Mouse (Mus musculus): Measurements from ENCODE around the gene Map9. TPM values are rescaled to one million over a fixed set of nuclear protein-coding genes. Genes with fewer than 3 reads are reported as not detected.
A peak's percentile ranks its signal among the peaks of the same experiment; 100 is the strongest.
"Not testable (repeated sequence)": the region's sequence is repeated elsewhere in the genome, so short reads cannot be mapped to it uniquely, and the experiment has no call there.

The Map9 gene
- 25.1 and 28.3 TPM in 2 replicates for polyA plus RNA-seq (2016; fragmentation: Nextera tagmentation; extraction: Ambion mirVana)

- 0 out of 2 replicates have a peak, but pooled peaks cover 5% of the 10 kb centered on the region for H3K36me3 ChIP-seq (replicated peaks)
- WGBS: under 1% methylated on average over 47 of the region's 54 CpGs
- H3K4me3 ChIP-seq (replicated peaks): peak within 1 kb of the TSS; percentile 84
- peak within 1 kb of the TSS; percentile 80 for H3K27ac ChIP-seq
- peak; percentile 100 for ATAC-seq (ENCODE audit: low FRiP score)
- H3K4me1 ChIP-seq: no peaks in the 10 kb centered on the region
- peak within 1 kb of the TSS; percentile 63 for H3K4me2 ChIP-seq
- H3K9me3 ChIP-seq: no peaks in the 10 kb centered on the region
- peak within 1 kb of the TSS; percentile 61 for H3K9ac ChIP-seq
- H3K27me3 ChIP-seq: no peaks in the 10 kb centered on the region
These were observed at the start of gene Map9 for GRCm38 (mm10) chr3:82357797-82358524. Map9 (plus strand) TSS chr3:82358044.

- no peak overlapping the region for H3K9ac ChIP-seq
- WGBS: 89% methylated on average over 4 of the region's 4 CpGs
- no peaks in the 10 kb centered on the region for H3K27me3 ChIP-seq
- no peak overlapping the region for H3K4me2 ChIP-seq
- H3K4me1 ChIP-seq: no peaks in the 10 kb centered on the region
- no peak for ATAC-seq (ENCODE audit: low FRiP score)
- H3K36me3 ChIP-seq (replicated peaks): no peaks in the 10 kb centered on the region
- no peak overlapping the region for H3K4me3 ChIP-seq (replicated peaks)
- no peaks in the 10 kb centered on the region for H3K9me3 ChIP-seq
- no peak overlapping the region for H3K27ac ChIP-seq
These were observed 42.1 kb upstream of the Map9 start for GRCm38 (mm10) chr3:82315728-82316127.

GRCm38 (mm10) chr3:82326736-82327135 lies 31.1 kb upstream of the Map9 start:
- not testable (repeated sequence) for H3K4me2 ChIP-seq; H3K36me3 ChIP-seq (replicated peaks); H3K9me3 ChIP-seq; ATAC-seq (ENCODE audit: low FRiP score); H3K4me3 ChIP-seq (replicated peaks); H3K9ac ChIP-seq; H3K4me1 ChIP-seq; H3K27ac ChIP-seq; H3K27me3 ChIP-seq
- 82% methylated on average over 1 of the region's 1 CpGs for WGBS

GRCm38 (mm10) chr3:82332067-82332466 lies 25.8 kb upstream of the Map9 start:
- Histone ChIP-seq H3K9ac (no peak overlapping the region), H3K4me1 (no peaks in the 10 kb centered on the region), H3K27ac (no peak overlapping the region), H3K36me3 (replicated peaks) (no peaks in the 10 kb centered on the region), H3K9me3 (no peaks in the 10 kb centered on the region), H3K4me3 (replicated peaks) (no peak overlapping the region), H3K4me2 (no peak overlapping the region), H3K27me3 (no peaks in the 10 kb centered on the region)
- ATAC-seq (ENCODE audit: low FRiP score): no peak
- WGBS: 90% methylated on average over 1 of the region's 1 CpGs

- H3K4me2 ChIP-seq: no peak overlapping the region
- no peaks in the 10 kb centered on the region for H3K27me3 ChIP-seq
- no peak overlapping the region for H3K27ac ChIP-seq
- no peak overlapping the region for H3K4me3 ChIP-seq (replicated peaks)
- H3K4me1 ChIP-seq: no peaks in the 10 kb centered on the region
- 82% methylated on average over 4 of the region's 4 CpGs for WGBS
- no peaks in the 10 kb centered on the region for H3K9me3 ChIP-seq
- 0 out of 2 replicates have a peak, but pooled peaks have one; percentile 28 for ATAC-seq (ENCODE audit: low FRiP score)
- no peaks in the 10 kb centered on the region for H3K36me3 ChIP-seq (replicated peaks)
- H3K9ac ChIP-seq: no peak overlapping the region
These were observed 25.3 kb upstream of the Map9 start for GRCm38 (mm10) chr3:82332536-82332935.

- WGBS: 9% methylated on average over 16 of the region's 16 CpGs
- no peaks in the 10 kb centered on the region for H3K4me1 ChIP-seq
These were observed 24.5 kb upstream of the Map9 start for GRCm38 (mm10) chr3:82333128-82333969.

GRCm38 (mm10) chr3:82340111-82340510 lies 17.7 kb upstream of the Map9 start:
- Histone ChIP-seq H3K36me3 (replicated peaks) (no peaks in the 10 kb centered on the region), H3K4me2 (no peak overlapping the region), H3K4me3 (replicated peaks) (no peak overlapping the region), H3K9me3 (no peaks in the 10 kb centered on the region), H3K27me3 (no peaks in the 10 kb centered on the region), H3K4me1 (no peaks in the 10 kb centered on the region), H3K9ac (no peak overlapping the region), H3K27ac (no peak overlapping the region)
- ATAC-seq (ENCODE audit: low FRiP score): no peak
- 82% methylated on average over 10 of the region's 10 CpGs for WGBS

More at GRCm38 (mm10) chr3:82333128-82333969, 24.5 kb upstream of the Map9 start:
- Histone ChIP-seq H3K27ac (no peak overlapping the region), H3K9ac (no peak overlapping the region), H3K4me2 (peak overlapping the region; percentile 52), H3K36me3 (replicated peaks) (no peaks in the 10 kb centered on the region), H3K27me3 (no peaks in the 10 kb centered on the region), H3K4me3 (replicated peaks) (peak overlapping the region; percentile 30), H3K9me3 (no peaks in the 10 kb centered on the region)
- peak; percentile 81 for ATAC-seq (ENCODE audit: low FRiP score)

GRCm38 (mm10) chr3:82348277-82348860 lies 9.5 kb upstream of the Map9 start:
- Histone ChIP-seq H3K4me1 (no peaks in the 10 kb centered on the region), H3K27me3 (no peaks in the 10 kb centered on the region), H3K27ac (no peak overlapping the region), H3K4me3 (replicated peaks) (no peak overlapping the region), H3K9ac (no peak overlapping the region), H3K36me3 (replicated peaks) (no peaks in the 10 kb centered on the region), H3K9me3 (no peaks in the 10 kb centered on the region), H3K4me2 (no peak overlapping the region)
- ATAC-seq (ENCODE audit: low FRiP score): no peak
- 60% methylated on average over 2 of the region's 2 CpGs for WGBS

GRCm38 (mm10) chr3:82350321-82350720 lies 7.5 kb upstream of the Map9 start:
- Histone ChIP-seq H3K9me3 (no peaks in the 10 kb centered on the region), H3K4me2 (no peak overlapping the region), H3K27me3 (no peaks in the 10 kb centered on the region), H3K4me3 (replicated peaks) (no peak overlapping the region), H3K27ac (no peak overlapping the region), H3K9ac (no peak overlapping the region), H3K4me1 (no peaks in the 10 kb centered on the region), H3K36me3 (replicated peaks) (no peaks in the 10 kb centered on the region)
- WGBS: 43% methylated on average over 2 of the region's 2 CpGs
- ATAC-seq (ENCODE audit: low FRiP score): no peak

GRCm38 (mm10) chr3:82357340-82357739 lies 504 bp upstream of the Map9 start:
- peak; percentile 24; the same call in 1 of the 2 replicates for ATAC-seq (ENCODE audit: low FRiP score)
- Histone ChIP-seq H3K9ac (peak overlapping the region; percentile 25; the same call in 1 of the 2 replicates), H3K36me3 (replicated peaks) (0 out of 2 replicates have a peak, but pooled peaks cover 5% of the 10 kb centered on the region), H3K4me1 (no peaks in the 10 kb centered on the region), H3K27me3 (no peaks in the 10 kb centered on the region), H3K4me2 (peak overlapping the region; percentile 63), H3K27ac (peak overlapping the region; percentile 80), H3K9me3 (no peaks in the 10 kb centered on the region), H3K4me3 (replicated peaks) (peak overlapping the region; percentile 84)
- 2% methylated on average over 5 of the region's 5 CpGs for WGBS

- WGBS: 91% methylated on average over 8 of the region's 8 CpGs
- no peak overlapping the region for H3K4me2 ChIP-seq
These were observed 1.2 kb downstream of the Map9 start for GRCm38 (mm10) chr3:82359036-82359435.

GRCm38 (mm10) chr3:82362452-82362851 lies 4.6 kb downstream of the Map9 start:
- no peak overlapping the region for H3K4me2 ChIP-seq
- no peak overlapping the region for H3K4me3 ChIP-seq (replicated peaks)
- H3K9me3 ChIP-seq: no peaks in the 10 kb centered on the region
- no peak overlapping the region for H3K27ac ChIP-seq
- peaks cover 16% of the 10 kb centered on the region for H3K36me3 ChIP-seq (replicated peaks)
- H3K27me3 ChIP-seq: no peaks in the 10 kb centered on the region
- no peak for ATAC-seq (ENCODE audit: low FRiP score)
- H3K9ac ChIP-seq: no peak overlapping the region
- no peaks in the 10 kb centered on the region for H3K4me1 ChIP-seq
- 52% methylated on average over 4 of the region's 4 CpGs for WGBS

More at GRCm38 (mm10) chr3:82359036-82359435, 1.2 kb downstream of the Map9 start:
- H3K27me3 ChIP-seq: no peaks in the 10 kb centered on the region
- no peaks in the 10 kb centered on the region for H3K9me3 ChIP-seq
- no peak overlapping the region for H3K9ac ChIP-seq
- no peaks in the 10 kb centered on the region for H3K4me1 ChIP-seq
- H3K4me3 ChIP-seq (replicated peaks): peak overlapping the region; percentile 84; the same call in 1 of the 2 replicates
- no peak overlapping the region for H3K27ac ChIP-seq
- no peak for ATAC-seq (ENCODE audit: low FRiP score)
- peaks cover 12% of the 10 kb centered on the region for H3K36me3 ChIP-seq (replicated peaks)
